Mouse (Mus musculus): ENCODE measurements at regions not wholly inside any gene's neighbourhood (a gene's known extent, or its start where the extent isn't known, plus 50 kb on each side); places are given as distances from the start of the nearest gene placed in this dataset.
A peak's percentile ranks its signal among the peaks of the same experiment; 100 is the strongest.
"Not testable (repeated sequence)": the region's sequence is repeated elsewhere in the genome, so short reads cannot be mapped to it uniquely, and the experiment has no call there.

- DNase-seq = not testable (repeated sequence)
Measured at GRCm38 (mm10) chr12:20415397-20415796, 461.1 kb downstream of the Gm21863 start.

GRCm38 (mm10) chr12:20426359-20426758 is 472.1 kb downstream of the Gm21863 start:
- DNase-seq = not testable (repeated sequence)

GRCm38 (mm10) chr12:20464585-20464984 is 510.3 kb downstream of the Gm21863 start:
- DNase-seq = peak; percentile 0
